Mouse (Mus musculus): Measurements from ENCODE around the gene Ncapd2. TPM values are rescaled to one million over a fixed set of nuclear protein-coding genes. Genes with fewer than 3 reads are reported as not detected.
"Not testable (repeated sequence)": the region's sequence is repeated elsewhere in the genome, so short reads cannot be mapped to it uniquely, and the experiment has no call there.

Gene Ncapd2
- polyA plus RNA-seq, 1 experiment from 2014 or later, result 58.6 TPM

DNA sequence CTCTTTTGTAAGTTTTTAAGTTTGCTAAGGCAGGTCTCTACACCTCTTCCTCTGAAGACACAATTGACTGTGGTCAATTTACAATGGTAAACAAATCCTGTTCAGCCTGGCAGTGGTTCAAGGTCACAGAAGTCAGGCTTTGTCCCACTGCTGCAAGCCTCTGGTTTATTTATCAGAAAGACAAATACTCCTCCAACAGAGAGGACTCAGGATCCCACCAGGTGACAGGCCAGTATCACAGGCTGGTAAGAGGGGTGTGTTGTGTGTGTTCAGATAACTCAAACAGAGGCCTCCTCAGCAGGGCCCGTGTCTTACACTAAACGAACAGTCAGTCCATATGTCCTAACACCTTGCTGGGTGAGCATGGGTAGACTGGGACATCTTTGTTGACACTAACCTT is 19.0 kb downstream of the Ncapd2 start:
- peaks cover 86% of the 10 kb centered on the region for H3K36me3 ChIP-seq (replicated peaks)
- 90% methylated on average over 2 of the region's 2 CpGs for WGBS
- no peak overlapping the region for H3K27ac ChIP-seq
- no peak for ATAC-seq (replicated peaks)
- no peaks in the 10 kb centered on the region for H3K9me3 ChIP-seq
- H3K9ac ChIP-seq, result no peak overlapping the region
- no peak overlapping the region for H3K4me2 ChIP-seq
- no peaks in the 10 kb centered on the region for H3K27me3 ChIP-seq (replicated peaks)
- H3K4me3 ChIP-seq, result no peak overlapping the region
- H3K4me1 ChIP-seq, result peaks cover 2% of the 10 kb centered on the region

DNA sequence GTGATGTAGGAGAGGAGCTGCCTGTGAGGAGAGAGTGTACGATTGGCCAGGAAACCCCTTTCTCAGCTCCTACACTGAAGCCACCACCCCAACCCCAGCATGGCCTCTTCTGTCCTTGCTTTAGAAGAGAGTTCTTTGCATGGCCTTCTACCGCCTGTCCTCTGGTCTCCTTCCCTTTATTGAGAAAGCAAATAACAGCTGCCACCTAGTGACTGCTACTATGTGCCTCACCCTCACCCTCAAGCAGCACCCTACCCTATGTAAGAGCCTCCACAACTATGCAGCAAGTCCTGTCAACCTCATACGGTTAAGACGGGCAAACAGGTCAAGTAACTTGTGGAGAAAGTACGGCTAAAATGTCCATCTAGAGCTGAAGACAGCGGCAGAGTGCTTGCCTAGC is 21.3 kb downstream of the Ncapd2 start:
- 85% methylated on average over 6 of the region's 6 CpGs for WGBS
- Histone ChIP-seq H3K27ac (no peak overlapping the region), H3K4me1 (peaks cover 20% of the 10 kb centered on the region), H3K36me3 (replicated peaks) (peaks cover 64% of the 10 kb centered on the region), H3K9ac (no peak overlapping the region), H3K27me3 (replicated peaks) (no peaks in the 10 kb centered on the region), H3K4me3 (no peak overlapping the region), H3K4me2 (no peak overlapping the region), H3K9me3 (no peaks in the 10 kb centered on the region)
- no peak for ATAC-seq (replicated peaks)

DNA sequence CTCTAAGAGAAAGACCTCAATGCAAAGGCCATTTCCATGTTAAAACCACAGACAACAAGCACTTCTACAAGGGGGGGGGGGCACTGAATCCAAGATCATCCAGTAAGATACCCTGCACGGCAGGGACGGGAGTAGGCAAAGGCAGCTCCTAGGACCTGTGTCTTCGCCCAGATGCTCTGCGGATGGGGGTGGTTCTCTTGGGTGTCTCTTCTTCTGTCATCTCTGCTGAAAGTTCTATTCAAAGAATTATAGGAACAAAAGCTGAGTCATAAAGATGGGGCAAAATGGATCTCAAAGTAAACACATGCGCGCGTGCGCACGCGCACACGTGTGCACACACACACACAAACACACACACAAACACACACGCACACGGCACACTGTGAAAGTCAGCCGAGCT is 23.4 kb downstream of the Ncapd2 start:
- Histone ChIP-seq H3K4me3 (no peak overlapping the region), H3K27ac (no peak overlapping the region), H3K4me2 (no peak overlapping the region), H3K36me3 (replicated peaks) (peaks cover 45% of the 10 kb centered on the region), H3K9ac (no peak overlapping the region), H3K4me1 (peaks cover 33% of the 10 kb centered on the region), H3K9me3 (no peaks in the 10 kb centered on the region), H3K27me3 (replicated peaks) (no peaks in the 10 kb centered on the region)
- no peak for ATAC-seq (replicated peaks)
- WGBS, result 90% methylated on average over 14 of the region's 14 CpGs

DNA sequence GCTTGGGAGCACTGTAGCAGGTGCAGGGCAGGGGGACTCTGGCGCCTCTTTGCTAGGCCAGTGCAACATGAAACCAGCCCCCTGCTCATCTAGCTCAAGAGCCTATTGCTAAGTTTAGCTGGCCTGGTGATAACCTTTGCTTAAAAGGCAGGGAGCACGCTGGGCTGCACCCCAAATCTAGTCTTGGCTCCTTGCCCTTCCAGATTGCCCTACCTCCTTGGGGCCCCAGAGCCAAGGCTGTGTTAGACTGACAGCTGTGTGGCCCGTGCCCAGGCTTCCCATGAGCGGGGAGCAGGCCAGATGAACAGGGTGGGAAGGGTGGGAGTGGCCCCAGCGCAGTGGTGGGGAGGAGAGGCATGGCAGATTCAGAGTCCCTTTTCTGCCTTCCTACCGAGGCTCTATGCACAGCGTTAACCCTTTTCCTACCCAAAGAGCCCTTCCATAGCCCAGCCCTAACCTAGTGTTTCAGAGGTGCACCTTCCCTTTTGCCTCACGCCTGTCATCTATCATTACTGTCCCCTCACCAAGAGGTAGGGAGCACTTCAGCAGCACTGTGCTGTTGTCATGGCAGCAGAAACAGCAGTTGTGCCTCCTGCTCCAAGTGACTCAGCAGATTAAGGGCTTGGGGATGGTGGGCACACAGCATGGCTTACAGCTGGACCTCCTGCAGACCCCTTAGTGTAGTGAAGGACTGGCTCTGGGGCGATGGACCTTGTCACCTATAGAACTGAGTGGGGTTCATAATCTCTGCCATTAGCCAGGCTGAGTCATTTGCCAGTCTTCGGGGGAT is 24.4 kb downstream of the Ncapd2 start:
- WGBS, result 12% methylated on average over 10 of the region's 10 CpGs
- Histone ChIP-seq H3K4me2 (peak overlapping the region; percentile 89; the same call in 1 of the 2 replicates), H3K27ac (peak overlapping the region; percentile 92), H3K9ac (no peak overlapping the region), H3K4me1 (peaks cover 38% of the 10 kb centered on the region), H3K36me3 (replicated peaks) (peaks cover 38% of the 10 kb centered on the region), H3K9me3 (no peaks in the 10 kb centered on the region), H3K27me3 (replicated peaks) (no peaks in the 10 kb centered on the region), H3K4me3 (peak overlapping the region; percentile 94; the same call in 1 of the 2 replicates)
- ATAC-seq (replicated peaks), result no peak

DNA sequence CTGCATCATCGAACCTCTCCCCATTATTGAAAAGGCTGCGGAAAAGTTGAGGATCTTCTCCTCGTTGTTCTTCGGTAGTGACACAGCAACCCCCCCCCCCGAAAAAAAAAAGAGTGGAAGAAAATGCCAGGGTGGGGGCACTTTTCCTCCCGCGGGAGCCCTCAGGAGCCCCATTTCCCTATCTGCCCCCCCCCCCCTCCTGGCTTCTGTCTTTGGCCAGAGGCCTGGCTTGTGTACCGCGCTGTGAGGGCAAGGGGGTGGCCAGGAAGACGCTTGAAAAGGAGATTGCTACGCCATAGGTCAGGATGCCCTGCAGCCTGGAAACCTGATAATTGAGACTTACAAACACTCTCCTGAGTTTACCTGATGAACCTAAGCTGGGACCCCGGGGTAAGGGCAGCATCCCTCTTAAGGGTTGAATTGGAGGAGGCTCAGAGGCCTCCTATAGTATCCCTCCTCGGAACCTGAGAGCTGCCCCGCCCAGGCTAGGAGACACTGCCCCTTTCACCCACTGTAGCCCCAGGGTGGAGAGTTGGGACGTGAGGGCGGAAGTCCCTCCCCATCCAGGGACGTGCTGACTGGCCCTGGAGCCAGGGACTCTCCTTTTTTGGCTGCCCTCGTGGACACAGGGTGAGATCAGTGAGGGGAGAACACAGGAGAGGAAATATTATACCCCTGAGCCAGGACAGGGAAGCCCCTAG is 25.3 kb downstream of the Ncapd2 start, which contains the start of gene Gapdh:
Gene Gapdh (minus strand): TSS at position 417 of the 701 bp plus-strand sequence.
- Histone ChIP-seq H3K36me3 (replicated peaks) (peaks cover 30% of the 10 kb centered on the region), H3K27ac (peak within 1 kb of the TSS; percentile 92), H3K27me3 (replicated peaks) (no peaks in the 10 kb centered on the region), H3K9me3 (no peaks in the 10 kb centered on the region), H3K4me2 (peak within 1 kb of the TSS; percentile 89), H3K9ac (peak within 1 kb of the TSS; percentile 90), H3K4me1 (peaks cover 42% of the 10 kb centered on the region), H3K4me3 (peak within 1 kb of the TSS; percentile 94)
- WGBS, result 2% methylated on average over 18 of the region's 18 CpGs
- peak; percentile 7 for ATAC-seq (replicated peaks)

DNA sequence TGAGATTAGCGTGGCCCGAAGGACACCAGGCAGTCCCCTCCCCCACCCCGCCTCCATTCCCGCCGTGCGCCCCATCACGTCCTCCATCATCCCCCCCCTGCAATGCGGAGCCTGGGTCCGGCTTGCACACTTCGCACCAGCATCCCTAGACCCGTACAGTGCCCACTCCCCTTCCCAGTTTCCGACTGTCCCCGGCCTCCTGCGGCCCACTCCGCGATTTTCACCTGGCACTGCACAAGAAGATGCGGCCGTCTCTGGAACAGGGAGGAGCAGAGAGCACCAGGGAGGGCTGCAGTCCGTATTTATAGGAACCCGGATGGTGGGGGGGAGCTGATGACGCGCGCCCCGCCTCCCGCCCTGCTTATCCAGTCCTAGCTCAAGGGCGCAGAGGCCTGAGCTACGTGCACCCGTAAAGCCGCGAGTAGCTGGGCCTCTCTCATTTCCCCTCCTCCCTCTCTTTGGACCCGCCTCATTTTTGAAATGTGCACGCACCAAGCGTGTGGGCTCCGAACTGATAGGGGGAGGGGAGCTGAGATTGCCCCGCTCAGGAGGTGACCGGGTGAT is 26.1 kb downstream of the Ncapd2 start:
- Histone ChIP-seq H3K9ac (peak overlapping the region; percentile 90), H3K4me1 (peaks cover 45% of the 10 kb centered on the region), H3K4me3 (peak overlapping the region; percentile 94), H3K36me3 (replicated peaks) (peaks cover 29% of the 10 kb centered on the region), H3K4me2 (peak overlapping the region; percentile 89), H3K27ac (peak overlapping the region; percentile 92), H3K9me3 (no peaks in the 10 kb centered on the region), H3K27me3 (replicated peaks) (no peaks in the 10 kb centered on the region)
- peak; percentile 93 for ATAC-seq (replicated peaks)
- WGBS, result 0% methylated on average over 36 of the region's 36 CpGs

DNA sequence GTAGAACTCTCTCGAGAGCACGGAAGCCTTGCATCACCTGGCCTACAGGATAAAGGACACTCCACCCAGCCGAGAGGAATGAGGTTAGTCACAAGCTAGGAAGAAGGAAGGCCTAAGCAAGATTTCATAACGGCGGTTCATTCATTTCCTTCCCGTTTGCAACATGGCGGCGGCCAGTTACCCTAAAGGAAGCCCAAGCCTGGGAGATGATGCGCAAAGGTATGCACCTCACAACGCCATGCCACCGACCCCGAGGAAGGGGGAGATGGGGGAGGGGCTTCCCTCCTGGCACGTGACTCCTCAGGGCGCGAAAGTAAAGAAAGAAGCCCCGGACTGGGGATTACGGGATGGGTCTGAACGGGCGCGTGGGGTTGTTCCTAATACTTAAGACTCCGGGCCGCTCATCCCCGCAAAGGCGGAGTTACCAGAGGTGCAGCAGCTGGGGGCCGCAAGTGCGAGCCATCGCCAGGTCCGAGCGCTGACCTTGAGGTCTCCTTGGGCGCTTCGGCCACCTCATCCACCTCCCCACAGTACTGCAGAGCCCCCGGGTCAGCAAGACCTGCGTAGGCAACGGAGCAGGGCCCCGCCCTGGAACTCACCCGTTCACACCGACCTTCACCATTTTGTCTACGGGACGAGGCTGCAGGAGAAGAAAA is 26.7 kb downstream of the Ncapd2 start:
- peak; percentile 53 for ATAC-seq (replicated peaks)
- peak overlapping the region; percentile 92 for H3K27ac ChIP-seq
- peaks cover 27% of the 10 kb centered on the region for H3K36me3 ChIP-seq (replicated peaks)
- peak overlapping the region; percentile 90 for H3K9ac ChIP-seq
- no peaks in the 10 kb centered on the region for H3K9me3 ChIP-seq
- H3K4me2 ChIP-seq, result peak overlapping the region; percentile 89
- WGBS, result under 1% methylated on average over 39 of the region's 39 CpGs
- peaks cover 45% of the 10 kb centered on the region for H3K4me1 ChIP-seq
- H3K27me3 ChIP-seq (replicated peaks), result no peaks in the 10 kb centered on the region
- peak overlapping the region; percentile 94 for H3K4me3 ChIP-seq

DNA sequence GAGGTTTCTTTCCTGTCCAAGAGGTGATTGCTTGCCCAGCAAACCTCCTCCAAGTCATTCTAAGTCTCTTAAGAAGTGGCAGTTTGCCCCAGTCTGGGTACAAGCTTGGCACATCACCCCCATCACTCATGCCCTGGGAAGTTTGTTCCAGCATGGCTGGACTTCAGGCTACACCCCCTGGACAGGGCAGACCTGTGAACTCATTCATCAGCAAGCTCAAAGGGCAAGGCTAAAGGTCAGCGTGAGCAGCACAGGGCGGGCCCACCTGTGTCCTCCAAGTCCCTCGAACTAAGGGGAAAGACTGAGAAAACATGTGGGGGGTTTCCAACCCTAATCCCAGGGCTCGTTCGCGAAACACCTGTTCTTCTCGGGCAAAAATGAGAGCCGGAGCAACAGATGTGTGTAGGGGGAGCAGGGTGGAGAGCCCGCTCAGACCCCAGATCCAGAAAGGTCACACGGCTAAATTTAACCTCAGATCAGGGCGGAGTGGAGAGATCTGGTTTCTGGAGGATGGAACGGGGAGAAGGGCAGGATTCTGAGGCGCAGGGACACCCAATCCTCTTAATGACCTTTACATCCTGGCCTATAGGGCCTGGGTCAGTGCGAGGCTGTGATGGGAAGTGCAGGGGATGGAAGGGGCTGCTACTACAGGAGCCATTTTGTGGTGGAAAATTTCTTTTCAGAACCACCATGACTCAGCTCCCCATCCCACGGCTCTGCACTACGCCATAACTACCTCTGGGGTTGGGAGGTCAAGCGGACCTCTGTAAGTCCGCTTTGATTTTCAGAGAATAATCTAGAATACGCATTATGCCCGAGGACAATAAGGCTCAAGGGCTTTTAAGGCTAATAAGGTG is 27.5 kb downstream of the Ncapd2 start:
- 4% methylated on average over 20 of the region's 20 CpGs for WGBS
- Histone ChIP-seq H3K4me3 (peak overlapping the region; percentile 94), H3K4me2 (peak overlapping the region; percentile 89), H3K27ac (peak overlapping the region; percentile 92), H3K27me3 (replicated peaks) (no peaks in the 10 kb centered on the region), H3K4me1 (peaks cover 45% of the 10 kb centered on the region), H3K9ac (peak overlapping the region; percentile 90), H3K9me3 (no peaks in the 10 kb centered on the region), H3K36me3 (replicated peaks) (peaks cover 22% of the 10 kb centered on the region)
- ATAC-seq (replicated peaks), result no peak

DNA sequence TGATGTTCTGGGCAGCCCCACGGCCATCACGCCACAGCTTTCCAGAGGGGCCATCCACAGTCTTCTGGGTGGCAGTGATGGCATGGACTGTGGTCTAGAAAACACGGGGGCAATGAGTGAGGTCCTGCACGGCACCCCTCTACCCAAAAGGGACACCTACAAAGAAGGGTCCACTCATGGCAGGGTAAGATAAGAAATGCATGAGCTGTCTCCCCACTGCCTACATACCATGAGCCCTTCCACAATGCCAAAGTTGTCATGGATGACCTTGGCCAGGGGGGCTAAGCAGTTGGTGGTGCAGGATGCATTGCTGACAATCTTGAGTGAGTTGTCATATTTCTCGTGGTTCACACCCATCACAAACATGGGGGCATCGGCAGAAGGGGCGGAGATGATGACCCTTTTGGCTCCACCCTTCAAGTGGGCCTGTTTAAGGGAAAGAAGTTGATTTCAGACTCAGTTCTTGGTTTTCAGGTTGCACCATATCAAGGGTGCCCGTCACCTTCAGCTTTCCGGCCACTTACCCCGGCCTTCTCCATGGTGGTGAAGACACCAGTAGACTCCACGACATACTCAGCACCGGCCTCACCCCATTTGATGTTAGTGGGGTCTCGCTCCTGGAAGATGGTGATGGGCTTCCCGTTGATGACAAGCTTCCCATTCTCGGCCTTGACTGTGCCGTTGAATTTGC is 28.7 kb downstream of the Ncapd2 start:
- H3K9ac ChIP-seq; H3K4me3 ChIP-seq; H3K9me3 ChIP-seq; H3K27me3 ChIP-seq (replicated peaks); H3K4me2 ChIP-seq; ATAC-seq (replicated peaks); H3K27ac ChIP-seq: not testable (repeated sequence)
- WGBS, result 61% methylated on average over 12 of the region's 16 CpGs
- H3K4me1 ChIP-seq, result peaks cover 45% of the 10 kb centered on the region
- H3K36me3 ChIP-seq (replicated peaks), result peaks cover 13% of the 10 kb centered on the region

DNA sequence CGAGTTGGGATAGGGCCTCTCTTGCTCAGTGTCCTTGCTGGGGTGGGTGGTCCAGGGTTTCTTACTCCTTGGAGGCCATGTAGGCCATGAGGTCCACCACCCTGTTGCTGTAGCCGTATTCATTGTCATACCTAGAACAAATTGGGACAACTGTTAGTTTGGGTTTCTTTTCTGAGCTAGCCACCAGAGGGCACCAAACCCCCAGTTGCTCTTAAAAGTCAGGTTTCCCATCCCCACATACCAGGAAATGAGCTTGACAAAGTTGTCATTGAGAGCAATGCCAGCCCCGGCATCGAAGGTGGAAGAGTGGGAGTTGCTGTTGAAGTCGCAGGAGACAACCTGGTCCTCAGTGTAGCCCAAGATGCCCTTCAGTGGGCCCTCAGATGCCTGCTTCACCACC is 29.5 kb downstream of the Ncapd2 start:
- WGBS, result 8% methylated on average over 4 of the region's 5 CpGs
- not testable (repeated sequence) for ATAC-seq (replicated peaks); H3K4me2 ChIP-seq; H3K9me3 ChIP-seq; H3K4me3 ChIP-seq; H3K27me3 ChIP-seq (replicated peaks); H3K9ac ChIP-seq; H3K27ac ChIP-seq
- Histone ChIP-seq H3K36me3 (replicated peaks) (peaks cover 13% of the 10 kb centered on the region), H3K4me1 (peaks cover 40% of the 10 kb centered on the region)

Data from midbrain, embryonic 15.5 days (tissue).